Mouse (Mus musculus) midbrain, embryonic 14.5 days (tissue): ENCODE measurements around the gene Tulp2. TPM values are rescaled to one million over a fixed set of nuclear protein-coding genes. Genes with fewer than 3 reads are reported as not detected.
A peak's percentile ranks its signal among the peaks of the same experiment; 100 is the strongest.
"Not testable (repeated sequence)": the region's sequence is repeated elsewhere in the genome, so short reads cannot be mapped to it uniquely, and the experiment has no call there.

Source experiments
- ATAC-seq: fragments of 200-750 bp; cut with Nextera tagmentation; 2 replicates; pipeline ENCODE4 v1.8.0; 2017; ENCODE audit warnings: moderate number of reproducible peaks, moderate library complexity; ENCODE audit not compliant: low FRiP score, low TSS enrichment
- DNase-seq: peaks from one replicate; pipeline ENCODE4 v3.0.0-alpha.2; 2015
- H3K27ac ChIP-seq: fragments of 300-500 bp; sonication (generic); replicated peaks from 2 replicates; pipeline ENCODE4 v1.5.1; 2014; ENCODE audit warnings: mild to moderate bottlenecking, low read depth, low read length, moderate library complexity
- H3K27me3 ChIP-seq: fragments of 300-500 bp; sonication (generic); 2 replicates; pipeline ENCODE4 v1.6.1; 2014; ENCODE audit warnings: low read length, control low read depth, mixed read lengths; ENCODE audit not compliant: control insufficient read depth, insufficient read depth
- H3K36me3 ChIP-seq: fragments of 300-500 bp; sonication (generic); 2 replicates; pipeline ENCODE4 v1.6.1; 2014; ENCODE audit warnings: low read length, control low read depth; ENCODE audit not compliant: control insufficient read depth, insufficient read depth
- H3K4me1 ChIP-seq: fragments of 300-500 bp; sonication (generic); 2 replicates; pipeline ENCODE4 v1.6.1; 2014; ENCODE audit warnings: mild to moderate bottlenecking, antibody characterized with exemption, low read length, control low read depth; ENCODE audit not compliant: control insufficient read depth, insufficient read depth
- H3K4me2 ChIP-seq: fragments of 300-500 bp; sonication (generic); 2 replicates; pipeline ENCODE4 v1.6.1; 2014; ENCODE audit warnings: mild to moderate bottlenecking, low read length, moderate library complexity
- H3K4me3 ChIP-seq: fragments of 300-500 bp; sonication (generic); replicated peaks from 2 replicates; pipeline ENCODE4 v1.5.1; 2014; ENCODE audit warnings: low read depth, low read length
- H3K9ac ChIP-seq: fragments of 300-500 bp; sonication (generic); replicated peaks from 2 replicates; pipeline ENCODE4 v1.6.1; 2014; ENCODE audit warnings: mild to moderate bottlenecking, low read length, moderate library complexity
- H3K9me3 ChIP-seq: fragments of 300-500 bp; sonication (generic); 2 replicates; pipeline ENCODE4 v1.6.1; 2016; ENCODE audit warnings: low read length, control low read depth, mixed read lengths; ENCODE audit not compliant: control insufficient read depth
- WGBS: fragments of 180-500 bp; shearing (Covaris S2); extraction: QIAGEN DNeasy Blood & Tissue Kit; methylation state at CpG from one replicate; pipeline ENCODE4 v1.1.7; 2014; 5-methylcytosine and 5-hydroxymethylcytosine counted together
- polyA plus RNA-seq: library from polyadenylated mRNA; unstranded; fragments of >200 nt; fragmentation: Nextera tagmentation; extraction: Ambion mirVana; gene quantifications from 2 replicates; pipeline ENCODE4 v1.2.1, GENCODE M21; 2014

The Tulp2 gene
- polyA plus RNA-seq, 1 experiment from 2014 or later: 0.13 TPM

GRCm38 (mm10) chr7:45458748-45459563 lies 22.7 kb upstream of the Tulp2 start:
- peaks cover 28% of the 10 kb centered on the region for H3K4me1 ChIP-seq
- H3K4me2 ChIP-seq: peak overlapping the region; percentile 90
- H3K27me3 ChIP-seq: no peaks in the 10 kb centered on the region
- peak overlapping the region; percentile 88 for H3K4me3 ChIP-seq
- peak overlapping the region; percentile 88 for H3K9ac ChIP-seq
- H3K27ac ChIP-seq: peak overlapping the region; percentile 94
- WGBS: 1% methylated on average over 41 of the region's 43 CpGs
- H3K36me3 ChIP-seq: peaks cover 60% of the 10 kb centered on the region
- no peaks in the 10 kb centered on the region for H3K9me3 ChIP-seq
- peak; percentile 79 for ATAC-seq
- peak; percentile 92 for DNase-seq

- Histone ChIP-seq H3K9ac (peak within 1 kb of the TSS; percentile 88), H3K36me3 (peaks cover 55% of the 10 kb centered on the region), H3K4me2 (peak within 1 kb of the TSS; percentile 90), H3K27ac (peak within 1 kb of the TSS; percentile 94), H3K4me1 (peaks cover 28% of the 10 kb centered on the region), H3K4me3 (peak within 1 kb of the TSS; percentile 88)
- not testable (repeated sequence) for H3K9me3 ChIP-seq, H3K27me3 ChIP-seq
- ATAC-seq: peak; percentile 93
- under 1% methylated on average over 25 of the region's 37 CpGs for WGBS
- peak; percentile 99 for DNase-seq
These were observed 22.0 kb upstream of the Tulp2 start, which contains the start of gene Ftl1 for GRCm38 (mm10) chr7:45459564-45460140. Gene Ftl1, minus strand, starts transcription at chr7:45459884.

GRCm38 (mm10) chr7:45460377-45460776 lies 21.3 kb upstream of the Tulp2 start:
- H3K9ac ChIP-seq: peak overlapping the region; percentile 88; the same call in 1 of the 2 replicates
- no peaks in the 10 kb centered on the region for H3K9me3 ChIP-seq
- ATAC-seq (no peak), DNase-seq (peak; percentile 29)
- H3K27ac ChIP-seq: peak overlapping the region; percentile 94
- peak overlapping the region; percentile 88 for H3K4me3 ChIP-seq
- peaks cover 55% of the 10 kb centered on the region for H3K36me3 ChIP-seq
- H3K4me1 ChIP-seq: peaks cover 32% of the 10 kb centered on the region
- peak overlapping the region; percentile 65 for H3K4me2 ChIP-seq
- no peaks in the 10 kb centered on the region for H3K27me3 ChIP-seq
- WGBS: 80% methylated on average over 7 of the region's 7 CpGs

GRCm38 (mm10) chr7:45460860-45461314 lies 20.8 kb upstream of the Tulp2 start:
- Histone ChIP-seq H3K4me3 (no peak overlapping the region), H3K27ac (peak overlapping the region; percentile 94), H3K27me3 (no peaks in the 10 kb centered on the region), H3K36me3 (peaks cover 54% of the 10 kb centered on the region), H3K4me2 (peak overlapping the region; percentile 65; the same call in 1 of the 2 replicates), H3K9ac (no peak overlapping the region), H3K4me1 (peaks cover 37% of the 10 kb centered on the region), H3K9me3 (no peaks in the 10 kb centered on the region)
- WGBS: 50% methylated on average over 13 of the region's 13 CpGs
- ATAC-seq (no peak), DNase-seq (peak; percentile 52)

- 58% methylated on average over 5 of the region's 5 CpGs for WGBS
These were observed 20.4 kb upstream of the Tulp2 start for GRCm38 (mm10) chr7:45461326-45461725.

GRCm38 (mm10) chr7:45461781-45462180 lies 19.9 kb upstream of the Tulp2 start:
- H3K36me3 ChIP-seq: peaks cover 50% of the 10 kb centered on the region
- H3K4me2 ChIP-seq: no peak overlapping the region
- H3K9ac ChIP-seq: no peak overlapping the region
- no peak for ATAC-seq
- peaks cover 39% of the 10 kb centered on the region for H3K4me1 ChIP-seq
- no peaks in the 10 kb centered on the region for H3K27me3 ChIP-seq
- H3K4me3 ChIP-seq: no peak overlapping the region
- H3K9me3 ChIP-seq: no peaks in the 10 kb centered on the region
- 92% methylated on average over 4 of the region's 4 CpGs for WGBS
- no peak overlapping the region; the same call in 1 of the 2 replicates for H3K27ac ChIP-seq
- DNase-seq: no peak

More at GRCm38 (mm10) chr7:45461326-45461725, 20.4 kb upstream of the Tulp2 start:
- Histone ChIP-seq H3K27ac (peak overlapping the region; percentile 94), H3K9me3 (no peaks in the 10 kb centered on the region), H3K4me3 (no peak overlapping the region), H3K36me3 (peaks cover 52% of the 10 kb centered on the region), H3K4me1 (peaks cover 41% of the 10 kb centered on the region), H3K4me2 (no peak overlapping the region), H3K27me3 (no peaks in the 10 kb centered on the region), H3K9ac (no peak overlapping the region)
- ATAC-seq (no peak), DNase-seq (no peak)

GRCm38 (mm10) chr7:45462325-45462724 lies 19.4 kb upstream of the Tulp2 start:
- no peak for ATAC-seq
- Histone ChIP-seq H3K27ac (no peak overlapping the region), H3K4me1 (peaks cover 33% of the 10 kb centered on the region), H3K9me3 (no peaks in the 10 kb centered on the region), H3K27me3 (no peaks in the 10 kb centered on the region), H3K4me2 (no peak overlapping the region), H3K9ac (no peak overlapping the region), H3K36me3 (peaks cover 44% of the 10 kb centered on the region), H3K4me3 (no peak overlapping the region)
- WGBS: 94% methylated on average over 4 of the region's 4 CpGs
- no peak for DNase-seq

GRCm38 (mm10) chr7:45462868-45463267 lies 18.8 kb upstream of the Tulp2 start:
- WGBS: 80% methylated on average over 4 of the region's 4 CpGs
- not testable (repeated sequence) for H3K27me3 ChIP-seq, ATAC-seq, H3K4me3 ChIP-seq, H3K4me2 ChIP-seq, H3K9me3 ChIP-seq, H3K9ac ChIP-seq, DNase-seq, H3K27ac ChIP-seq
- H3K4me1 ChIP-seq: peaks cover 28% of the 10 kb centered on the region
- H3K36me3 ChIP-seq: peaks cover 39% of the 10 kb centered on the region
